Mouse (Mus musculus): ENCODE measurements around the gene Poc1a.

Poc1a gene

GRCm38 (mm10) chr9:106265358-106266075 is 15.3 kb upstream of the Poc1a start:
- DNase-seq, result no peak

- DNase-seq, result no peak
These were observed 13.8 kb upstream of the Poc1a start for GRCm38 (mm10) chr9:106266936-106267657.

- no peak for DNase-seq
These were observed 12.4 kb upstream of the Poc1a start for GRCm38 (mm10) chr9:106268421-106268820.

- DNase-seq, result no peak
These were observed 11.6 kb upstream of the Poc1a start for GRCm38 (mm10) chr9:106269076-106269788.

GRCm38 (mm10) chr9:106269879-106270278 is 11.0 kb upstream of the Poc1a start:
- no peak for DNase-seq

- no peak for DNase-seq
These were observed 10.2 kb upstream of the Poc1a start for GRCm38 (mm10) chr9:106270656-106271055.

- DNase-seq, result no peak
These were observed 8.6 kb upstream of the Poc1a start for GRCm38 (mm10) chr9:106272288-106272687.

GRCm38 (mm10) chr9:106273276-106273675 is 7.6 kb upstream of the Poc1a start:
- no peak for DNase-seq

GRCm38 (mm10) chr9:106273791-106274190 is 7.1 kb upstream of the Poc1a start:
- no peak for DNase-seq

GRCm38 (mm10) chr9:106274652-106275180 is 6.1 kb upstream of the Poc1a start:
- DNase-seq, result no peak

- no peak for DNase-seq
These were observed 5.1 kb upstream of the Poc1a start for GRCm38 (mm10) chr9:106275806-106276205.

- DNase-seq, result peak; percentile 64 to 67
These were observed 475 bp upstream of the Poc1a start for GRCm38 (mm10) chr9:106280386-106280785.

- no peak for DNase-seq
These were observed 1.2 kb downstream of the Poc1a start for GRCm38 (mm10) chr9:106282024-106282423.

GRCm38 (mm10) chr9:106287165-106287564 is 6.3 kb downstream of the Poc1a start:
- no peak for DNase-seq

GRCm38 (mm10) chr9:106288864-106289263 is 8.0 kb downstream of the Poc1a start:
- peak; percentile 84 to 85 for DNase-seq

- no peak for DNase-seq
These were observed 9.0 kb downstream of the Poc1a start for GRCm38 (mm10) chr9:106289841-106290240.

- no peak for DNase-seq
These were observed 9.8 kb downstream of the Poc1a start for GRCm38 (mm10) chr9:106290636-106291122.

GRCm38 (mm10) chr9:106293569-106294156 is 12.8 kb downstream of the Poc1a start:
- DNase-seq, result no peak

- no peak for DNase-seq
These were observed 15.8 kb downstream of the Poc1a start for GRCm38 (mm10) chr9:106296637-106297174.

- no peak for DNase-seq
These were observed 19.4 kb downstream of the Poc1a start for GRCm38 (mm10) chr9:106300176-106300803.

- DNase-seq, result no peak
These were observed 20.1 kb downstream of the Poc1a start for GRCm38 (mm10) chr9:106300949-106301348.

Data from cerebellum, postnatal 36 days (tissue).